Mouse (Mus musculus) small intestine, adult 2 months (tissue): ENCODE measurements around the gene Gcnt1.

Experiments
- CTCF ChIP-seq: fragments of 200-500 bp; IDR thresholded peaks from 2 replicates; pipeline ENCODE4 v1.5.1; 2012; ENCODE audit warnings: low read depth, mild to moderate bottlenecking, control low read depth, inconsistent platforms, low read length, moderate library complexity, mixed read lengths; ENCODE audit not compliant: insufficient replicate concordance, insufficient read length; ENCODE audit errors: extremely low read depth
- POLR2A ChIP-seq: fragments of 200-500 bp; IDR thresholded peaks from 2 replicates; pipeline ENCODE4 v1.6.1; 2012; ENCODE audit warnings: low read depth, mild to moderate bottlenecking, control low read depth, inconsistent platforms, low read length, moderate library complexity

DNA sequence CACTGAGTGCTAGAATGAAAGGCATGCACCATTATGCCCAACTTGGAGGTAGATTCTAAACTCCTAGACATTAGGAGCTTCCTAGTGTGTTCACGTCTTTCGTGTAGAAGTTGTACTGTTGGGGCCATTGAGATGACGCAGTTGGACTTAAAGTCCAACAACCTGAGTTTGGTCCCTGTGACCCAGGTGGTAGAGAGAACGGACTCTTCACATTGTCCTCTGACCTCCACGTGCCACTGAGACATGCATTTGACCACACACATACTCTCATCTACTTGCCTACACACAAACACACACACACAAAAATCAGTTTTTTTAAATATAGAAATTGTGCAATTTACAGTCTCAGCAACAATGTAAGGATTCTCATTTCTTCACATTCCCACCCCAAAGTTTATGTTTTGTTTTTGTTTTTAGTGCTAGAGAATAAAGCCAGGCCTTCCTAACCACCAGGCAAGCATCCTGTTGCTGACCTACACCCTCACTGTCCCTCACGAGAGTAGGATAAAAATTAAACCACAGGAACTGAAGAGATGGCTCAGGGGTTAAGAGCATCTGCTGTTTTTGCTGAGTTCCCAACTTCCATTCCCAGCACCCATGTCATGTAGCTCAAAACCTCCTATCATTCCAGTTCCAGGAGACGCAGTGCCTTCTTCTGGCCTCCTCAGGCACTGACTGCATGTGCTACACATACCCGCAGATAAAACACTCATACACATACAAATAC is 6.1 kb downstream of the Gcnt1 start:
- no peak for TF ChIP-seq POLR2A
- no peak for TF ChIP-seq CTCF
